Mouse (Mus musculus): ENCODE measurements around the gene Abcc4. TPM values are rescaled to one million over a fixed set of nuclear protein-coding genes. Genes with fewer than 3 reads are reported as not detected.

Abcc4 gene
- polyA plus RNA-seq, 1 experiment from 2014 or later, result 3.2 TPM

DNA sequence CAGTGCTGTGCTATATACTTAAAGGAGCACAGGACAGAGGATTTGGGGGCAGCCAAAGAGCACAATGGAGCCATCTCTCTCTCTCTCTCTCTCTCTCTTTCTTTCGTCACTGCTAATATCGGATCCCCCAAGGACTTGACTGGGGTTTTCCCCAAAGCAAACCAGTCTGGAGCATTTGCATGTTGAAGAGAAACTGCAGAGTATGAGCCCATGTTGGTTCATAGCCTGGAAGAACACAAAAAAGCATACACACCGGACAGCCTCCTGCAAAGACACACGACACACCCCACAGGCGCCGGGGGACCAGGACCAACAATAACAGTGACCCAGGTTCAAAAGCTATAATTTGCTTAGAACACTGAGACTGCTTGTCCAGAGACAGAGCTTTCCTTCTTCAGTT, 14.1 kb downstream of the Abcc4 start:
- no peaks in the 10 kb centered on the region for H3K27me3 ChIP-seq (ENCODE audit: control insufficient read depth, insufficient read depth, low read length)
- H3K4me3 ChIP-seq (ENCODE audit: low read depth, low read length), result no peak overlapping the region
- no peak overlapping the region for H3K27ac ChIP-seq (ENCODE audit: low read depth, low read length)
- WGBS, result 83% methylated on average over 6 of the region's 6 CpGs
- H3K4me2 ChIP-seq (replicated peaks; ENCODE audit: low read depth, low read length), result no peak overlapping the region
- no peaks in the 10 kb centered on the region; the same call in 1 of the 2 replicates for H3K4me1 ChIP-seq (replicated peaks; ENCODE audit: control insufficient read depth, insufficient read depth, low read length)
- H3K36me3 ChIP-seq (ENCODE audit: control insufficient read depth, insufficient read depth, low read length), result no peaks in the 10 kb centered on the region
- ATAC-seq (ENCODE audit: low FRiP score) (no peak), DNase-seq (ENCODE audit: low spot score) (no peak)
- no peak overlapping the region for H3K9ac ChIP-seq (ENCODE audit: low read depth, low read length)
- no peaks in the 10 kb centered on the region for H3K9me3 ChIP-seq (ENCODE audit: control insufficient read depth, low read length)

DNA sequence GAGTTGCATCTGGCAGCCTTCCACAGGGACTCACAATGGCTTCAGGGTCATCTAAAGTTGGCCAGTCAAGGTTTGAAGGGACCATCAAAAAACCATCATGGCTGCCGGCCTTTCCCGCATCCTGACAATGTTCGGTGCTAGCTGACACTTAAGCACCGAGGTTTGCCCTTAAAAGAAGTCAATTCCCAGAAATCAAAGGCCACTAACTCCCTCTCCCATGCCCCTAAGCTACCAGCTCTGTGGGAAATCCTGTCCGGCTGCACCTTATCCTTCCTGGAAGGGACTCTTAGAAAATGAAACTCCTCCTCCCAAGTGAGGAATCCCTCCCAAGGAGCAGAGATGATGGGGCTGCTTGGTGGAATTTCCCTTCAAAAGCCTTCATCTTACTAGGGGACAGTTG, 14.6 kb downstream of the Abcc4 start:
- no peaks in the 10 kb centered on the region for H3K27me3 ChIP-seq (ENCODE audit: control insufficient read depth, insufficient read depth, low read length)
- no peaks in the 10 kb centered on the region for H3K9me3 ChIP-seq (ENCODE audit: control insufficient read depth, low read length)
- H3K4me2 ChIP-seq (replicated peaks; ENCODE audit: low read depth, low read length), result no peak overlapping the region
- no peaks in the 10 kb centered on the region for H3K36me3 ChIP-seq (ENCODE audit: control insufficient read depth, insufficient read depth, low read length)
- H3K4me3 ChIP-seq (ENCODE audit: low read depth, low read length), result no peak overlapping the region
- 87% methylated on average over 5 of the region's 5 CpGs for WGBS
- no peak for DNase-seq (ENCODE audit: low spot score)
- no peak for ATAC-seq (ENCODE audit: low FRiP score)
- H3K27ac ChIP-seq (ENCODE audit: low read depth, low read length), result no peak overlapping the region
- H3K9ac ChIP-seq (ENCODE audit: low read depth, low read length), result no peak overlapping the region
- H3K4me1 ChIP-seq (replicated peaks; ENCODE audit: control insufficient read depth, insufficient read depth, low read length), result no peaks in the 10 kb centered on the region; the same call in 1 of the 2 replicates

GRCm38 (mm10) chr14:118690921-118691320, 15.1 kb downstream of the Abcc4 start:
- Histone ChIP-seq H3K27me3 (ENCODE audit: control insufficient read depth, insufficient read depth, low read length) (no peaks in the 10 kb centered on the region), H3K4me2 (replicated peaks; ENCODE audit: low read depth, low read length) (no peak overlapping the region), H3K9ac (ENCODE audit: low read depth, low read length) (no peak overlapping the region), H3K4me1 (replicated peaks; ENCODE audit: control insufficient read depth, insufficient read depth, low read length) (no peaks in the 10 kb centered on the region; the same call in 1 of the 2 replicates), H3K4me3 (ENCODE audit: low read depth, low read length) (no peak overlapping the region), H3K9me3 (ENCODE audit: control insufficient read depth, low read length) (no peaks in the 10 kb centered on the region), H3K27ac (ENCODE audit: low read depth, low read length) (no peak overlapping the region), H3K36me3 (ENCODE audit: control insufficient read depth, insufficient read depth, low read length) (no peaks in the 10 kb centered on the region)
- WGBS, result 68% methylated on average over 8 of the region's 8 CpGs
- DNase-seq (ENCODE audit: low spot score), result no peak
- ATAC-seq (ENCODE audit: low FRiP score), result no peak

DNA sequence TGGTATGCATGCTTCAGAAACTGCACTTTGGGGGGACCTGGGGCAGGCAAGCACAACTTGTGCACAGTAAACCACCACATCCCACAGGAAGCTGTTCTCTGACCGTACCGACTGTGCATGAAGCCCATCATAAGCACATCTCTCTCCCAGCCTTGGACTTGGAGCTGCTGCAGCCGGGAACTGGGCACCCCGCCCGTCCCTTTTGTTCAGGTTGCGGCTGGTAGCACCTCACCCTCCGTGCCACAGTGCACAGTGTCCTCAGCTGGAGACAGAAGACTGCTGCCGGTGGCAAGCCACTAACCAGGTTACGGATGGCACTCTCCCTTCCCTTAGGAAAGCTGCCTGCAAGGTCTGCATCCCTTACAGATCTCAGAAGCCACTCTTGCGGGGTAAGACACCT, 15.7 kb downstream of the Abcc4 start:
- no peak overlapping the region for H3K9ac ChIP-seq (ENCODE audit: low read depth, low read length)
- no peaks in the 10 kb centered on the region for H3K27me3 ChIP-seq (ENCODE audit: control insufficient read depth, insufficient read depth, low read length)
- H3K4me3 ChIP-seq (ENCODE audit: low read depth, low read length), result no peak overlapping the region
- no peaks in the 10 kb centered on the region for H3K36me3 ChIP-seq (ENCODE audit: control insufficient read depth, insufficient read depth, low read length)
- H3K4me1 ChIP-seq (replicated peaks; ENCODE audit: control insufficient read depth, insufficient read depth, low read length), result no peaks in the 10 kb centered on the region; the same call in 1 of the 2 replicates
- no peak overlapping the region for H3K27ac ChIP-seq (ENCODE audit: low read depth, low read length)
- no peaks in the 10 kb centered on the region for H3K9me3 ChIP-seq (ENCODE audit: control insufficient read depth, low read length)
- 80% methylated on average over 10 of the region's 10 CpGs for whole genome bisulfite sequencing
- H3K4me2 ChIP-seq (replicated peaks; ENCODE audit: low read depth, low read length), result no peak overlapping the region
- DNase-seq (ENCODE audit: low spot score) (no peak), ATAC-seq (ENCODE audit: low FRiP score) (no peak)

DNA sequence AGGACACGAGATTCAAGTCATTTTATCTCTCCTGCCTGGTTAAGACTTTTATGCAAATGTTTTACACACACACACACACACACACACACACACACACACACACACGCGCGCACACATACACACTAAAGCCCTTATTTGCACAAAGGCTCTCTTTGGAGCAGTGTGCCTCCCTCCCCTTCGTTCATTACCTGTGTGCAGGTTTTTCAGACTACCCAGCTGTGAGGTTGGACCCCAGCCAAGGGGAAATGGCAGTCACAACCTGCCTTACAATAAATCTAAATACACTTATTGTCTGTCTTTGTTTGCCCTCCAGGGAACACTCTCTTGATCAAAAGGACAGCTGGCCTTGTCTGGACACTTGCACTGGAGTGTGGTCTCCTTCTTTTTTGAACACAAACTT, 17.4 kb downstream of the Abcc4 start:
- no peaks in the 10 kb centered on the region; the same call in 1 of the 2 replicates for H3K4me1 ChIP-seq (replicated peaks; ENCODE audit: control insufficient read depth, insufficient read depth, low read length)
- no peak for DNase-seq (ENCODE audit: low spot score)
- ATAC-seq (ENCODE audit: low FRiP score), result no peak

GRCm38 (mm10) chr14:118686861-118687260, 19.2 kb downstream of the Abcc4 start:
- H3K27me3 ChIP-seq (ENCODE audit: control insufficient read depth, insufficient read depth, low read length), result no peaks in the 10 kb centered on the region
- no peak for ATAC-seq (ENCODE audit: low FRiP score)
- H3K4me3 ChIP-seq (ENCODE audit: low read depth, low read length), result no peak overlapping the region
- H3K36me3 ChIP-seq (ENCODE audit: control insufficient read depth, insufficient read depth, low read length), result no peaks in the 10 kb centered on the region
- WGBS, result 84% methylated on average over 5 of the region's 5 CpGs
- no peak overlapping the region for H3K9ac ChIP-seq (ENCODE audit: low read depth, low read length)
- no peaks in the 10 kb centered on the region; the same call in 1 of the 2 replicates for H3K4me1 ChIP-seq (replicated peaks; ENCODE audit: control insufficient read depth, insufficient read depth, low read length)
- no peak overlapping the region for H3K4me2 ChIP-seq (replicated peaks; ENCODE audit: low read depth, low read length)
- H3K27ac ChIP-seq (ENCODE audit: low read depth, low read length), result no peak overlapping the region
- no peaks in the 10 kb centered on the region for H3K9me3 ChIP-seq (ENCODE audit: control insufficient read depth, low read length)
- peak; percentile 36 for DNase-seq (ENCODE audit: low spot score)

More for the DNA sequence above, 17.4 kb downstream of the Abcc4 start:
- Histone ChIP-seq H3K27ac (ENCODE audit: low read depth, low read length) (no peak overlapping the region), H3K9ac (ENCODE audit: low read depth, low read length) (no peak overlapping the region), H3K4me2 (replicated peaks; ENCODE audit: low read depth, low read length) (no peak overlapping the region), H3K4me3 (ENCODE audit: low read depth, low read length) (no peak overlapping the region), H3K9me3 (ENCODE audit: control insufficient read depth, low read length) (no peaks in the 10 kb centered on the region), H3K36me3 (ENCODE audit: control insufficient read depth, insufficient read depth, low read length) (no peaks in the 10 kb centered on the region), H3K27me3 (ENCODE audit: control insufficient read depth, insufficient read depth, low read length) (no peaks in the 10 kb centered on the region)
- WGBS, result 88% methylated on average over 5 of the region's 5 CpGs

GRCm38 (mm10) chr14:118685572-118685971, 20.4 kb downstream of the Abcc4 start:
- H3K9me3 ChIP-seq (ENCODE audit: control insufficient read depth, low read length), result no peaks in the 10 kb centered on the region
- WGBS, result 92% methylated on average over 6 of the region's 6 CpGs
- no peak overlapping the region for H3K4me2 ChIP-seq (replicated peaks; ENCODE audit: low read depth, low read length)
- H3K27me3 ChIP-seq (ENCODE audit: control insufficient read depth, insufficient read depth, low read length), result no peaks in the 10 kb centered on the region
- no peak overlapping the region for H3K9ac ChIP-seq (ENCODE audit: low read depth, low read length)
- H3K4me1 ChIP-seq (replicated peaks; ENCODE audit: control insufficient read depth, insufficient read depth, low read length), result no peaks in the 10 kb centered on the region; the same call in 1 of the 2 replicates
- ATAC-seq (ENCODE audit: low FRiP score) (no peak), DNase-seq (ENCODE audit: low spot score) (no peak)
- no peaks in the 10 kb centered on the region for H3K36me3 ChIP-seq (ENCODE audit: control insufficient read depth, insufficient read depth, low read length)
- no peak overlapping the region for H3K27ac ChIP-seq (ENCODE audit: low read depth, low read length)
- no peak overlapping the region for H3K4me3 ChIP-seq (ENCODE audit: low read depth, low read length)

- WGBS, result 81% methylated on average over 10 of the region's 10 CpGs
- Histone ChIP-seq H3K9me3 (ENCODE audit: control insufficient read depth, low read length) (no peaks in the 10 kb centered on the region), H3K27me3 (ENCODE audit: control insufficient read depth, insufficient read depth, low read length) (no peaks in the 10 kb centered on the region), H3K4me3 (ENCODE audit: low read depth, low read length) (no peak overlapping the region), H3K9ac (ENCODE audit: low read depth, low read length) (no peak overlapping the region), H3K4me1 (replicated peaks; ENCODE audit: control insufficient read depth, insufficient read depth, low read length) (no peaks in the 10 kb centered on the region; the same call in 1 of the 2 replicates), H3K4me2 (replicated peaks; ENCODE audit: low read depth, low read length) (no peak overlapping the region), H3K36me3 (ENCODE audit: control insufficient read depth, insufficient read depth, low read length) (no peaks in the 10 kb centered on the region), H3K27ac (ENCODE audit: low read depth, low read length) (no peak overlapping the region)
- ATAC-seq (ENCODE audit: low FRiP score), result no peak
- DNase-seq (ENCODE audit: low spot score), result no peak
Measured at GRCm38 (mm10) chr14:118682339-118683034, 23.5 kb downstream of the Abcc4 start.

GRCm38 (mm10) chr14:118681087-118681486, 24.9 kb downstream of the Abcc4 start:
- Histone ChIP-seq H3K36me3 (ENCODE audit: control insufficient read depth, insufficient read depth, low read length) (no peaks in the 10 kb centered on the region), H3K4me3 (ENCODE audit: low read depth, low read length) (no peak overlapping the region), H3K4me2 (replicated peaks; ENCODE audit: low read depth, low read length) (no peak overlapping the region), H3K4me1 (replicated peaks; ENCODE audit: control insufficient read depth, insufficient read depth, low read length) (no peaks in the 10 kb centered on the region), H3K9ac (ENCODE audit: low read depth, low read length) (no peak overlapping the region), H3K27me3 (ENCODE audit: control insufficient read depth, insufficient read depth, low read length) (no peaks in the 10 kb centered on the region), H3K27ac (ENCODE audit: low read depth, low read length) (no peak overlapping the region), H3K9me3 (ENCODE audit: control insufficient read depth, low read length) (no peaks in the 10 kb centered on the region)
- WGBS, result 83% methylated on average over 8 of the region's 8 CpGs
- DNase-seq (ENCODE audit: low spot score) (no peak), ATAC-seq (ENCODE audit: low FRiP score) (no peak)

Measured in hindbrain, embryonic 11.5 days (tissue).